Mouse (Mus musculus): ENCODE results near the gene Mroh3.

Gene Mroh3

GRCm38 (mm10) chr1:136228328-136229039, 15.9 kb upstream of the Mroh3 start:
- DNase-seq (ENCODE audit: low read depth, low spot score): no peak

- DNase-seq (ENCODE audit: low read depth, low spot score): no peak
Measured at GRCm38 (mm10) chr1:136227870-136228269, 15.2 kb upstream of the Mroh3 start.

- no peak for DNase-seq (ENCODE audit: low read depth, low spot score)
Measured at GRCm38 (mm10) chr1:136226626-136227025, 14.0 kb upstream of the Mroh3 start.

DNA sequence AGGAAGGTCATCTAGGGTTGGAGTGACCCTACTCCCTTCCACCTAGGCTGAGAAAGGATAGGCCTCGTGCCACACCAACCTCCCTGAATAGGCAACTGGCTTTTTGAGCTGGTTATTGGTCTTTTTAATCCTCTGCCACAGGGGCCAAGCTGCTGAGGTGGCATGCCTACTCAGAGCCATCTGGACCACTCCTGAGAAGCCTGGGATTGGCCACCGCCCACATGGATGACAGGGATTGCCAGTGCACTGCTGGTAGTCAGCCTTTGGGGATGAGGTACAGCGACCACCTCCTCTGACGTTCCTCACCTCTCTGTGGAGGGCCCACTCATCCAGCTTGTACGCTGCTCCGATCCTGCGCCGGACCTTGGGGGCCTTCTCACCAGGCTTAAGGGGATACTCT, 13.2 kb upstream of the Mroh3 start:
- no peak for DNase-seq (ENCODE audit: low read depth, low spot score)

DNA sequence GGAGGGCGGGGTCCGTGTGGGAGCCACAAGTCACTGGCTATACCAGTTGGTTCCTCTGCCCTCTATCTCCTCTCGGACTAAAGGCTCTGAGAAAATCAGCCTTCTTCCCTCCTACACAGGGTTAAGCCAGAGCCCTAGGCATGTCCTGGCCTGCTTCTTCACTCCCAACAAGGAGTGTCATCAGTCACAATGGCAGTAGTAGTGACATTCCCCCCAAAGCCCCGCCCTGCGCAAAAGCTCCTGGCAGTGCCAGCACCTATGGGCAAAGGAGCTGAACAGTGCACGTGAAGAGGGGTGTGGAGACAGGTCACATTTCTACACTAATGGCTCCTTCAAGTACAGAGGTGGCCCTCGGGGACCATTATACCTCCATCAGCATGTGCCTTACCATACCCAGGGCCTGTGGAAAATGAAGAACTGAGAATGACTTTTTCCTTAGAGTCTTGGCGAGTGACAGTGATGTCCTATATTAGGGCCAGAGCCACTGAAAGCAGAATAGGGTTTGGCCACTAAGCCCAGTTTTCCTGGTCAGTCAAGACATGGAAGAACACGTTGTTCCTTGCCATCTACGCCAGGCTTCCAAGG, 11.2 kb upstream of the Mroh3 start:
- DNase-seq (ENCODE audit: low read depth, low spot score): no peak

GRCm38 (mm10) chr1:136222386-136222785, 9.8 kb upstream of the Mroh3 start:
- DNase-seq (ENCODE audit: low read depth, low spot score): no peak

DNA sequence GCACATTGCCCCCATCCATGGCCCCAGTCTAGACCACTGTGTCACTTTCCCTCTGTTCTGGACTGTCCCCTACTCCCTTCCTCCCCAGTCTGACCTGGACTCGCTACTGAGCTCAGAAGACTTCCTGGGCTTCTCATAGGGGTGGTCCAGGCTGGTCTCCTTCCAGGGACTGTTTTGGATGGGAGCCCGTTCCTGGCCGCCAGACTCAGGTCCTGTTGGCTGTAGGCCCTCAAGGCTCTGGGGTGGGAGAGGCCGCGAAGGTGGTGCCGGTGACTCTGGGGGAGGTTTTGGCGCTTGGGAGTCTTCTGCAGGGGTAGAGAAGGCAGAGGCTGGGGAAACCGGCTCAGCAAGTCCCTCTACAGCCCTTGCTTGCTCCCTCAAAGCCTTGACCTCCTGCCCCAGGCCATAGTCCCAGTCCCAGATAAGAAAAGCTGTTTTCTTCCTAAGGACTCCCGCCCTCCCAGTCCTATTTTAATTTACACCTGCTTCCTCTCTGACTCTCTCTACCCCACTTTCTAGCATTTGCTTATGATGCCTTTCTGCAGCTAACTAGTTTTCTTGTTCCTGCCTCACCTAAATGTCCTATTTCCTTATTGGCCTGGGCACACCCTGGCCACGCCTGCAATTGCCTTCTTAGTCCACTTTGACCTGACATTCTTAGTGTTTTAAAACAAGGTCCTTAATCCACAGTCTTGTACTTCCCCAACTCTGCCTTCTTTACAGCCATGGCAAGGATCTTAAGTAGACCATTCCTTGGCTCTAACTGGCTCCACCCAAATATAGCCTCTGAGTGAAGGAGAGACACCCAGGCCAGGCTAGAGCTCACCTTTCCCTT, 7.6 kb upstream of the Mroh3 start:
- no peak for DNase-seq (ENCODE audit: low read depth, low spot score)

GRCm38 (mm10) chr1:136214304-136214703, 1.7 kb upstream of the Mroh3 start:
- no peak for DNase-seq (ENCODE audit: low read depth, low spot score)

GRCm38 (mm10) chr1:136190033-136190432, 22.6 kb downstream of the Mroh3 start:
- DNase-seq (ENCODE audit: low read depth, low spot score): no peak

GRCm38 (mm10) chr1:136179511-136180001, 33.1 kb downstream of the Mroh3 start:
- DNase-seq (ENCODE audit: low read depth, low spot score): no peak

DNA sequence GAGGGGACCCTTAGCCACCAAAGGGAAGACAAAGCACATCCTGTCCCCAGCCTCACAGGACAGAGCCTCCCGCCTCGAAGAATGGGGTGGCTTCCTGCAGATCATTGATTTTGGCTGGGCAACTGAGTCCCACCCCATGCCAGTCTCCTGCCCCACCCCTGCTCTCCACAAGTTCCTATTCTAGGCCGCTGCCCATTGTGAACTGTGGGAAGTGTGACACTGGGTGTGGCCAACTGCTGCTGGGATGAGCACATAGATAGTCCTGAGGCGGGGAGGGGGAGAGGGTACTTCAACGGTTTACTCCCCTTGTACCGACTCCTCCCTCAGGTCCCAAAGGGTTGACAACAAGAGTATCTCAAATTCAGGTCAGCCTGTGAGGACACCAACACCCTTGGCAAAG, 33.9 kb downstream of the Mroh3 start:
- DNase-seq (ENCODE audit: low read depth, low spot score): no peak

DNA sequence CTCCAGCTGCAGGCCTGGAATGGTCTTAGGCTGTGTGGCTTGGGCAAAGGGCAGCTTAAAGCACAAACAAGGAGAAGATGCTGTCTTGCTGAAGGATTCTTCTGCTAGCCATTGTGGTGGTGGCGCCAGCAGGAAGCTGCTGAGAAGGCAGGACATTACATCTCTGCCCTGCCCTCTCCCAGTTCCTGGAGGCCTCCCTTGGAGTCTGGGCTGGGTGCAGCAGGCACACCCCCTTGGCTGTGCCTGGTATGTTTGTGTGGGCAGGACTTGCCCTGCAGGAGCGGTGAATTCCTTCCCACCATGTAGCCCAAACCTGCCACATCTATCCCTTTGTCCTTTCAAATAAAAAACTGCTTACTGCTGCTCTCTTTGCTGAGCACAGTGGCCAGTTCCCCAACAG, 35.5 kb downstream of the Mroh3 start:
- no peak for DNase-seq (ENCODE audit: low read depth, low spot score)

DNA sequence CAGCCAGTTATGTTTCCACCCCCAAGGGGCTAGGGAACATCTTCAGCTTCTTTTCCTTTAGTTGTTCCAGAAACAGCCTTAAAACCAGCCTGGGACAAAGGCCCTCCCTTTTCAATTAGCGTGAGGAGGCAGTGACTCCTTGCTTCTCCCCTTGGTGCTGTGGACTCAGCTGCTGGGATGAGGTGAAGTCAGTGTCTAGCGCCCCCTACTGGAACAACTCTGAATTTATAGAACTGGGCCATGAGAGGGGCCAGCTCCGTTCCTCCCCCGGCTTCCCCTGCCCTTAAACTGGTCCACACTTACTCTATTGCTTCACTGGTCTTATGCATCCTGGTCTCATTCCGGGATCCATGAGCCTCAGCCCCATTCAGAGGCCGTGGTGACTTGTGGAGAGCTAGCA, 37.4 kb downstream of the Mroh3 start:
- peak; percentile 28 for DNase-seq (ENCODE audit: low read depth, low spot score)

GRCm38 (mm10) chr1:136174101-136174606, 38.5 kb downstream of the Mroh3 start:
- peak; percentile 36 for DNase-seq (ENCODE audit: low read depth, low spot score)

DNA sequence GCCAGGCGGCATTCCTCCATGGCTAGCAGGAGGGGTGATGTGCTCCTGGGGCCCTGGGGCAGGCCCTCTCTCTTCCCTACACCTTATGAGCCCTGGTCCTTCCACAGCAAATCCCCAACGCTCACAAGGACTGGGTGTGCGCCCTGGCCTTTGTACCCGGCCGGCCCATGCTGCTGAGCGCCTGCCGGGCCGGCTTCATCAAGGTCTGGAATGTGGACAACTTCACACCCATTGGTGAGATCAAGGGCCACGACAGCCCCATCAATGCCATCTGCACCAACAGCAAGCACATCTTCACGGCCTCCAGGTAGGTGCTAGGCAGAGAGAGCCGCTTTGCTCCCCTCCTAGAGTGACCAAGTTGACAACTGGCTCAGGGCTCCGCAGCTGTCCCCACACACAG, 39.9 kb downstream of the Mroh3 start:
- DNase-seq (ENCODE audit: low read depth, low spot score): no peak

DNA sequence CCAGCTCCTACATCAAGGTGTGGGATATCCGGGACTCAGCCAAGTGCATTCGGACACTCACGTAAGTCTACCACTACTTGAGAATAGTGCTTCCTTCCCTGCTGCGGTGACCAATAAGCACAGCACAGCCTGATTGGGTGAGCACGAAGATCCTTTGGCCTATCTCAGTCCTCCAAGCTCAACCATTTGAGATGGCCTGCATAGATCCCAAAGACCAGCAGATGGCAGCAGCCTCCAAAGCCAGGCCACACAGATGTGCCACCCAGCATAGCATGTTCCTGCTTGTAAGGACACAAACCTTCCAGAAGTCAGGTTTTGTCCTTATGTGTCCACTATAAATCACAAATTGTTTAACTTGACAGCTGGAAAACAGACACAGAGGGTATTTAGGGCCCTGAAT, 42.5 kb downstream of the Mroh3 start:
- peak; percentile 65 for DNase-seq (ENCODE audit: low read depth, low spot score)

- no peak for DNase-seq (ENCODE audit: low read depth, low spot score)
Measured at GRCm38 (mm10) chr1:136167657-136168056, 45.0 kb downstream of the Mroh3 start.

DNA sequence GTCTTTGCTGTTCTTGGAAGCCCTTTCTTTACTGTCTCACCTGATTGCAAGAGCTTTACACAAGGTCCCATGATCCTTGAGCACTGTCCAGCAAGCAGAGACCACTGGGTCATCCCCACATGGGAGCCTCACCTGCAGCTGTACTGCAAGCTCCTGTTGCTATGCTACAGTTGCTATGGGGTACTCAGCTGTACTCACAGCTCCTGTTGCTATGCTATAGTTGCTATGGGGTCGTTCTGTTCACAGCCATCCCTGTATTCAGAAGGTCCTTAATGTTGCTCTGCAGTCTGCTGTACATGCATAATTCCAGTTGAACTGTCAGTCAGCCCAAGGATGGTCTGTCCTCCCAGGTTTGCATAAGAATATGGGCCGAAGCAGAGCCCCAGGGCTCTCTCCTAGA, 47.2 kb downstream of the Mroh3 start:
- DNase-seq (ENCODE audit: low read depth, low spot score): no peak

DNA sequence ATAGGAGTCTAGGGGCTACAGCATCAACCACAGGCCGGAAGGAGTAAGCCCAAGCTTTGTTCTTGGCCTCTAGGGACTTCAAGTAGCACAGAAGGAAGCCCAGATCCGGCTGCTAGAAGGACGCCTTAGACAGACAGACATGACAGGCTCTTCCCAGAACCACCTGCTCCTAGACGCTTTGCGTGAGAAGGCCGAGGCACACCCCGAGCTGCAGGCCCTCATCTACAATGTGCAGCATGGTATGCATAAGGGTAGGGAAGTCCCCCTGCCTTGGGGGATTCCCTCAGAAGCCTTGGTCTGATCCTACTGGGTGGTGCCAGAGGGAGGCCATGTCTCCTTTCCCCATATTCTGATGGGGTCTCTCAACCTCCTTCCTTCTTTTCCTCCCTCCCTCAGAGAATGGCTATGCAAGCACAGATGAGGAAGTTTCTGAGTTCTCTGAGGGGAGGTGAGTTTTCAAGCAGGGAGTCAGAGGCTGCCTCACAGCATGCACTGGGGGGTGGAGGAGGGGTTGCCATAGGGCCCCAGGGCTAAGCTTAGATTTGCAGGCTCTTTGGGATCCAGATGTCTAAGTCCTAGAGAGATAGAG, 51.2 kb downstream of the Mroh3 start:
- no peak for DNase-seq (ENCODE audit: low read depth, low spot score)

DNA sequence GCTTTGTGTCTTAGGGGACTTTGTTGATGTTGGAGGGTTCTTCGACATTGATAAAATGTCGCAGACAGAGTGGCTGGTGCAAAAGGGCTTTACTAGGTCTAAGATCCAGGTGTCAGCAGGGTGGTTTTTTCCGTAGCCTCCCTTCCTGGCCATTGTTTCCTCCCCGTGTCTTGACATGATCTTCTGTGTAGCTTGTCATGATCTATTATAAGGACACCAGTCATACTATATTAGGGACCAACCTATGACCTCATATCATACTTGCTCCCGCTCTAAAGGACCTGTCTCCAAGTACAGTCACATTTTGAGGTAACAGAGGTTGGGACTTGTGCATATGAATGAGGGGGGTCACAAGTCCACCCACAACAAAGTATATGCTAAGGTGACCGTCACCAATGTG, 51.7 kb downstream of the Mroh3 start:
- DNase-seq (ENCODE audit: low read depth, low spot score): no peak

- no peak for DNase-seq (ENCODE audit: low read depth, low spot score)
Measured at GRCm38 (mm10) chr1:136160297-136160696, 52.3 kb downstream of the Mroh3 start.

DNA sequence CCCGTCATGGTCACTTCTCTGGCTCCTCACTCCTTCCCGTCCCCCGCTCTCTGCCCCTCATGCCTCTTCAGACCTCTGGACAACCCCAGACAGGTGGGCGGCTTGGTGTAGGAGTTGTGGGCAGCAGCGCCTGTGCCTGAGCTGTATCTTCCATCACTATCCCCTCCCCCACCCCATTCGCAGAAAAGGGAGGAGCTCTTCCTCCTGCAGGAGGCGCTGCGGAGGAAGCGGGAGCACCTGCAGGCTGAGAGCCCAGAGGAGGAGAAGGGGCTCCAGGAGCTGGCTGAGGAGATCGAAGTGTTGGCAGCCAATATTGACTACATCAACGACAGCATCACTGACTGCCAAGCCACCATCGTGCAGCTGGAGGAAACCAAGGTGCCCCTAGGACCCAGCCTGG, 52.8 kb downstream of the Mroh3 start:
- DNase-seq (ENCODE audit: low read depth, low spot score): no peak

Measured in WW6 (cell line).